Mouse (Mus musculus) 3T3-L1 (cell line): ENCODE results near the gene Ccdc155.

Experiments
- DNase-seq: peaks from one replicate; pipeline ENCODE4 v3.0.0-alpha.2; 2015; ENCODE audit warnings: low read depth, low spot score

Ccdc155 gene

DNA sequence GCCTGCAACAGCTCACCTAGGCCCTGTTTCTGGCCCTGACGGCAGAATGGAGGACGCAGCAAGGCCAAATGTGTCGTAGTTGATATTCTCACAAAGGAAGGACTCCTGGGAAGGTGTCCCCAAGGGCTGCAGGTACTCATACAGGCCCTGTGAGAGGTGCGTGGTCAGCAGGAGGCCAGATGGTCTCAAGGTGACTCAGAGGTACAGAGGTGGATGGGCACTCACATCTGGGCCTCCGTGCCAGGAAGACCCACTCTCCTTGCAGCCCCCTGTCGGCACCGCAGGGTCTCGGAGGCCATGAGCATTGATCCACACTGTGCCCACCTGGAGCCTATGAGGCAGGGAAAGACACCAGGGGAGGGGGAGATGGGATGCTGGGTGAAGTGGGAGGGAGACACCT, 59.2 kb downstream of the Ccdc155 start:
- no peak for DNase-seq

DNA sequence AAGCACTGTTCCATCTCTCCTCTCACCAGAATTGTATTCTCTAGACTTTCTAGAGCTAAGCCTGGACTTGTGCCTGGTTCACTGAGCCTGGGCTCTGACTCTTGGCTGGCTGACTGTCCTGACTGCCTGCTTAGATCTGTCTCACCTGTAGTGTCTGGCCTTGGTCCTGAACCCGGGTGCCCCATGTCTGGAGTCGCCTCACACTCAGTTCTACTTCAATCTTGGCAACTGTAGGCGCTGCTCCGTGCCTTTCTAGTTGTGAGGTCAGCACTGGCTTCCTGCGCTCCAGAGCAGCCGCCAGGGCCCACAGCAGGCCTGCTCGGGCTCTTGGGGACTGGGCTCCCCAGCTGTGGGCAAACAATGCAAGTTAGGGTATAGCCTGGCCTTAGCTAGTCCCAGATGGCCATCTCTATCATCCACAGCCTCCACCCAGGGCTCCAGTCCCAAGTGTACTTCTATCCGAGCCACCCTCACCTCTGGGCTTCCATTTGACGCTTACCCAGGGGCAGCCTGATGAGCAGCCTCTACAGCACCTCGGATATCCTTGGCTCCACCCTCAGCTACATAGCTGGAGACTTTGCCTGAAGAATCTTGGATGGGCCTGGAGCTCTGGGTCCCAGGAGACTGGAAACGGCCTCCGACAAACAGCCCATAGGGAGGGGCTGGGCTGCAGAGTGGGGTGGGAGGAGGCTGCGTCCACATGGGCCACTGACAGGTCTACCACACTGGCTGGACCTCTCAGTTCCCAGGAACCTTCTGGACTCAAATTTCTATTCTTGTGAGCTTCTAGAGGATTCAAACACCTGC, 60.1 kb downstream of the Ccdc155 start:
- no peak for DNase-seq

GRCm38 (mm10) chr7:45141914-45142313, 62.8 kb downstream of the Ccdc155 start:
- no peak for DNase-seq

DNA sequence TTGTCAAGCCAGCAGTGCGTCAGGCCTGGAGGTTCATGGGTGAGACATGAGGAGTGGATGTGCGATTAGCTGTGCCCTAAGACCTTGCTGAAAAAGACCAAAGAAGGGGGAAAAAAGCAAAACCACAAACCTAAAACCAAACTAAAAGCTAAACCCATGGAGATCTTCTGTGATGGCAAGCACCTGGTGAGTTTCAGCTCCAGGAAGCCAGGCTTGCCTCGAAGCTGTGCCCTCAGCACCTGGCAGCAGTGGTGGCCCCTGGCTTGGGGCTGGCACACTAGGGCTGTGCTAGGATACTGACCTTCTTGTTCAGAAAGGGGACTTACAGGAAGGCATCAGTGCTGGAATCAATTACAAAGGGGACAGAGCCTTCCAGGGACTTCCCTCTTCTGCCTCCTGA, 63.4 kb downstream of the Ccdc155 start:
- DNase-seq = no peak

DNA sequence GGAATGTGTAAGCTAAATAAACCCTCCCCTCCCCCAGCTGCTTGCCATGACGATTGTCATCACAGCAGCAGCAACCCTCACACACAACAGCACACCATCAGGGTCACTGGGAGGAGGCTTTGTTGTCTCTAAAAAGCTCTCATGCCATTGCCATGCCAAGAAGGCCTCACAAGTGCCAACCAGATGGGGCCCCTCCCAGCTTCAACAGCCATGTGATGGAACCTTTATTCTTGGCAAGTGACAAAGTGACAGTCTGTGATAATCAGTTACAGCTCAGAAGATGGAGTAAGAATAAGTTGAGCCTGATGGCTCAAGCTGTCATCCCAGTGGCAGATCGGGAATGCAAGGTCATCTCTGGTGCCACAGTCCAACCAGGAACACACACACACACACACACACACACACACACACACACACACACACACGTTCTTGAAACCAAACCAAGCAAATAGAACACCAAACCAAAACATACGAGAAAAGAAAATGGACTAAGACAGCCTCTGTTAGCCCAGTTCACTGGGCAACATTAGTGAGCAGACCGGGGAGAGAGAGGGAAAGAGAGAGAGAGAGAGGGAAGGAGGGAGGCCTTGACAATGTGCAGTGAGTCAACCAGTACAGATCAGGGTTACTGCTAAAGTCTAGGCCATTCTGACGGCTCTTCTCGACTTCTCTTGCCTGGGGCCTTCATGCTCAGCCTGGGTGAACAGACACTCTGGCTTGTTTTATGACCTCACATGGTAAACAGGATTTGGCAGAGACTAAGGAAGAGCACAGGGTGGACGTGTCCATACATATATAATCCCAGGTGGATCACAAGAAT, 64.6 kb downstream of the Ccdc155 start:
- no peak for DNase-seq

DNA sequence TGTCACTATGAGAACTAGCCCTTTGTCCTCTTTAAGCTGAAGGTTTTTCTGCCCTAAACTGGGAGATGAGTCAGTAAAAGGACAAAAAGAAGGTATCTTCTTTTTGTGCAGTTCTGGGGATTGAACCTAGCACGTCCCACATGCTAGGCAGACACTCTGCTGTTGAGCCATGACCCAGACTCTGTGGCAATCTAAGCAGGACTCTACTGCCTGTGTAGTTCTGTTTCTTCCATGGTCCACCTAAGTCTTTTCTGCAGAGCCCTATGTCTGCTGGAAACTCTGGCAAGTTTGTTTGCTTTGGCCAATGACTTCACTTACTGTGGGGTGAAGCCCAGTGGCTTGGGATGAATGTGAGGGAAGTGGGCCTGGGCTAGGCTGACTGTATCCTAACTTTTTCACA, 66.3 kb downstream of the Ccdc155 start:
- DNase-seq = no peak

GRCm38 (mm10) chr7:45137171-45138006, 67.3 kb downstream of the Ccdc155 start:
- no peak for DNase-seq

DNA sequence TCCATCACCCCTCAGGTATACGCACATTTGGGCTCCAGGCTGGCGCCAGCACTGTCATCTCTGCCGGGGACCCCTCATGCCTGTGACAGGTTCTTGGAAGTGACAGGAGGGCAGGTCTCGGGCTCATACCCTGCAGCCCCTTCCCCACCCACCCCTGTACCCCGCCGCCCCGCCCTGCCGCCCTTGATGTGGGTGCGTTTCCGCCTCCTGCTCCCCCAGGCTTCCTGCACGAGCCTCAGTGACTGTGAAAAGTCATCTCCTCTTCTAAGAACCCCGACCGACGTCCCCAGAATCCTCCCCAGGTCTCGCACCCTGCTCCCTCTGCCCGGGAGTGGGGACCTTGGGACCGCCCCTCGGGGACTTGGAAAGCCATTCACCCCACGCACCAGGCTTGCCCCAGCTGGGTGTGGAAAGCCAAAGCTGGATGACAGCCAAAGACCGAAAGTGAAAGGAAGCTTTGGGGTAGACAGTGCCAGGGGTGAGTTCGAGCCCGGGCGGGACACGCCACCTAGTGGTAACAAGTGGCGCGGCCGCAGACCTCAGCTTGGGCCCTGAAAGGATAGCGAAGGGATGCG, 68.6 kb downstream of the Ccdc155 start, which contains the start of the genes Gm45713 and Flt3l:
Gm45713 (minus strand) TSS at position 239 of the 575 bp plus-strand sequence.
Flt3l (minus strand) TSS at position 440 of the 575 bp plus-strand sequence.
- peak; percentile 87 for DNase-seq

DNA sequence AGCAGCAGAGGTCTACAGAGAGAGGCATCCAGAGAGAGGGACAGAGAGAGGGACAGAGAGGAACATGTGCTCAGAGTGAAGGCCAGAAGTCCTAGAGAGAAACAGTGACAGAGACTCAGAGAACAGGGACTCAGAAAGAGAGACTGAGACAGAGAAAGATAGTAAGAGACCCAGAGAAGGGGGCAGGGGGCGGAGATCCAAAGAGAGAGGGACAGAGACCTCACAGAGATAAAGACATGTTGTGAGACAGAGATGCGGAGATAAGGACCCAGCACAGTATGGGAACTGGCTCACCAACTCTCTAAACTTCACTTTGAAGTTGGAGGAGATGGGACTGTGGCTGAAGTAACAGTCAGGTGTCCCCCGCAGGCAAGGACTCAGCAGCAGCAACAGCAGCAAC, 69.3 kb downstream of the Ccdc155 start:
- DNase-seq = no peak

DNA sequence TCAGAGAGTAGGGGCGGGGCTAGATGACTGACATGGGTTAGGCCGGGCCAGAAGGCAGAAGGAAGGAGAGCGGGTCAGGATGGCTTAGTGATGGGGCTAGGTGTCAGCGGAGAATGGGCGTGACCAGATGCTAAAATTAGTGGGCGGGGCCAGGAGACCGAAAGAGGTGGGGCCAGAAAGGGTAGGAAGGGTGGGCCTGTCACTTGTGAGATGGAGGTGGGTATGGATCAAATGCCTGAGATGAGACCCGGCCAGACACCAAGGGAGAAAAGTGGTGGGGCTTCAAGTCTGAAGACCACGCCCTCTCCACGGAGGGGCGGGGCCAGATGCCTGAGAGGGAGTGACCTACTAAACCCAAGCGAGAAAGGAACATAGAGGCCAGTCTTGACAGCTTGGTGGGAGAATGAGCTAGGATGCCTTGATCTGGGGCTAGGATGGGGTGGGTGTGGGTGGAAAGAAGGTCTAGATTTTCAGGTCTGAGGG, 70.1 kb downstream of the Ccdc155 start:
- peak; percentile 27 for DNase-seq
